Comparison of ENCODE assay signal across 8 mouse cellular contexts in the genomic region with DNA sequence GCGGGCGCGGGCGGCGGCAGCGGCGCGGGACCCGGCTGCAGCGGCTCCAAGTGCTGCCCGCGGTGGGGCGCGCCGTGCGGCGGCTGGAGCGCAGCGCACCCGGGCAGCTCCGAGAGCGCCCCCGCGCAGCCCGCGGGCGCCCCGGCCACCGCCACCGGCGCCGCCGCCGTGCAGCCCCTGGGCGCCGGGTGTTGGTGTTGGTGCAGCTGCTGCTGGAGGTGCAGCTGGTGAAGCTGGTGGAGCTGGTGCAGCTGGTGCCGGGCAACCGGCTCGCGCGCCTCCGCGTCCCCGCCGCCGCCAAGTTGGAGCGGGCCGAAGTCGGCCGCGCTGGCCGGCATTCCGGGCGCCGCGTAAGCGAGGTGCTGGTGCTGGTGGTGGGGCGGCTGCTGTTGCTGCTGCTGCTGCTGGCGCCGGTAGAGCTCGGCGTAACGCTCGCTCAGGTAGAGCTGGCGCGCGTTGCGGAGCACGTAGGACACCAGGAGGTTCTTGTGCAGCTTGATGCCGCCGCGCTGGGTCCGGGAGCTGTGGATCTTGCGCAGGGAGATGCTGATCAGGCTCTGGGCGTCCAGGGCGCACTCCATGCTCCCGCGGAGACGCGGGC. TPM values are rescaled to one million over a fixed set of nuclear protein-coding genes. Genes with fewer than 3 reads are reported as not detected.
DNase-seq lines count a peak whose midpoint lies in the region; ATAC-seq lines count a peak whose summit lies in the region.

No protein-coding gene starts in this region.

- peak overlapping the region; percentile 89 for H3K4me2 ChIP-seq in hindbrain, embryonic 12.5 days (replicated peaks)
- H3K4me2 ChIP-seq in liver, embryonic 11.5 days: peak overlapping the region; percentile 66
- peak overlapping the region; percentile 94 for H3K4me2 ChIP-seq in neural tube, embryonic 12.5 days (replicated peaks)

- WGBS in hindbrain, embryonic 12.5 days: under 1% methylated on average over 62 of the region's 80 CpGs
- WGBS in liver, embryonic 11.5 days: under 1% methylated on average over 70 of the region's 80 CpGs
- WGBS in neural tube, embryonic 12.5 days: under 1% methylated on average over 73 of the region's 80 CpGs

- H3K9ac ChIP-seq in hindbrain, embryonic 12.5 days: peak overlapping the region; percentile 99
- peak overlapping the region; percentile 79 for H3K9ac ChIP-seq in liver, embryonic 11.5 days (ENCODE audit: low read depth, low read length)
- peak overlapping the region; percentile 97 for H3K9ac ChIP-seq in neural tube, embryonic 12.5 days

- peak; percentile 70 for DNase-seq in embryo, embryonic 11 days
- DNase-seq in embryo, embryonic 10 days (ENCODE audit: low spot score): no peak
- DNase-seq in urinary bladder, adult 2 months (ENCODE audit: low spot score): peak; percentile 73
- no peak for DNase-seq in urinary bladder, postnatal 14 days (ENCODE audit: low spot score)
- DNase-seq in liver, embryonic 11.5 days (ENCODE audit: low spot score): no peak
- DNase-seq in cerebellum, adult 8-10 months: no peak

- ATAC-seq in hindbrain, embryonic 12.5 days (ENCODE audit: low FRiP score): peak; percentile 51
- ATAC-seq in liver, embryonic 11.5 days (replicated peaks; ENCODE audit: low FRiP score): peak; percentile 22; the same call in 1 of the 2 replicates
- ATAC-seq in neural tube, embryonic 12.5 days (ENCODE audit: low FRiP score, low read depth): peak; percentile 21

- no peaks in the 10 kb centered on the region for H3K36me3 ChIP-seq in hindbrain, embryonic 12.5 days
- H3K36me3 ChIP-seq in liver, embryonic 11.5 days (ENCODE audit: control insufficient read depth, insufficient read depth, low read length): no peaks in the 10 kb centered on the region
- no peaks in the 10 kb centered on the region for H3K36me3 ChIP-seq in neural tube, embryonic 12.5 days

- peaks cover 35% of the 10 kb centered on the region for H3K4me1 ChIP-seq in hindbrain, embryonic 12.5 days
- peaks cover 16% of the 10 kb centered on the region for H3K4me1 ChIP-seq in liver, embryonic 11.5 days (replicated peaks; ENCODE audit: control insufficient read depth, insufficient read depth, low read length)
- peaks cover 32% of the 10 kb centered on the region for H3K4me1 ChIP-seq in neural tube, embryonic 12.5 days

- no peaks in the 10 kb centered on the region for H3K9me3 ChIP-seq in hindbrain, embryonic 12.5 days (replicated peaks)
- no peaks in the 10 kb centered on the region for H3K9me3 ChIP-seq in liver, embryonic 11.5 days (ENCODE audit: control insufficient read depth, low read length)
- H3K9me3 ChIP-seq in neural tube, embryonic 12.5 days: no peaks in the 10 kb centered on the region

- H3K4me3 ChIP-seq in hindbrain, embryonic 12.5 days: peak overlapping the region; percentile 95
- H3K4me3 ChIP-seq in liver, embryonic 11.5 days (ENCODE audit: low read depth, low read length): peak overlapping the region; percentile 67
- peak overlapping the region; percentile 89 for H3K4me3 ChIP-seq in neural tube, embryonic 12.5 days

- H3K27ac ChIP-seq in hindbrain, embryonic 12.5 days: peak overlapping the region; percentile 95
- peak overlapping the region; percentile 76 for H3K27ac ChIP-seq in liver, embryonic 11.5 days (ENCODE audit: low read depth, low read length)
- peak overlapping the region; percentile 84 for H3K27ac ChIP-seq in neural tube, embryonic 12.5 days

- H3K27me3 ChIP-seq in hindbrain, embryonic 12.5 days: peaks cover 7% of the 10 kb centered on the region; the same call in 1 of the 2 replicates
- peaks cover 72% of the 10 kb centered on the region for H3K27me3 ChIP-seq in liver, embryonic 11.5 days (replicated peaks; ENCODE audit: control insufficient read depth, insufficient read depth, low read length)
- 0 out of 2 replicates have a peak, but pooled peaks cover 13% of the 10 kb centered on the region for H3K27me3 ChIP-seq in neural tube, embryonic 12.5 days (replicated peaks)

RNA-seq across cellular contexts. Expression of gene Ier5l, which starts 0.5 kb away (rescaled TPM):
- polyA plus RNA-seq in urinary bladder, adult 2 months (2012; rRNA removed): 10.7 and 11.0 TPM in 2 replicates
- polyA plus RNA-seq in hindbrain, embryonic 12.5 days (2016; fragmentation: Nextera tagmentation; extraction: Ambion mirVana): 4.7 and 4.8 TPM in 2 replicates
- 1.2 TPM in 2 replicates for polyA plus RNA-seq in liver, embryonic 11.5 days (2014; fragmentation: Nextera tagmentation; extraction: Ambion mirVana)
- 5.7 and 5.8 TPM in 2 replicates for polyA plus RNA-seq in neural tube, embryonic 12.5 days (2016; fragmentation: Nextera tagmentation; extraction: Ambion mirVana)

RNA-seq across cellular contexts. Expression of gene Ptpa, which starts 57.7 kb away (rescaled TPM):
- polyA plus RNA-seq in urinary bladder, adult 2 months (2012; rRNA removed): 90.0 and 93.9 TPM in 2 replicates
- polyA plus RNA-seq in hindbrain, embryonic 12.5 days (2016; fragmentation: Nextera tagmentation; extraction: Ambion mirVana): 133 and 134 TPM in 2 replicates
- 124 and 135 TPM in 2 replicates for polyA plus RNA-seq in liver, embryonic 11.5 days (2014; fragmentation: Nextera tagmentation; extraction: Ambion mirVana)
- 129 and 135 TPM in 2 replicates for polyA plus RNA-seq in neural tube, embryonic 12.5 days (2016; fragmentation: Nextera tagmentation; extraction: Ambion mirVana)

RNA-seq across cellular contexts. Expression of gene Crat, which starts 57.9 kb away (rescaled TPM):
- polyA plus RNA-seq in urinary bladder, adult 2 months (2012; rRNA removed): 27.3 and 38.1 TPM in 2 replicates
- polyA plus RNA-seq in hindbrain, embryonic 12.5 days (2016; fragmentation: Nextera tagmentation; extraction: Ambion mirVana): 23.9 and 26.8 TPM in 2 replicates
- 26.1 and 38.3 TPM in 2 replicates for polyA plus RNA-seq in liver, embryonic 11.5 days (2014; fragmentation: Nextera tagmentation; extraction: Ambion mirVana)
- 26.0 and 27.7 TPM in 2 replicates for polyA plus RNA-seq in neural tube, embryonic 12.5 days (2016; fragmentation: Nextera tagmentation; extraction: Ambion mirVana)

Comparison
In these comparisons a context has a peak if more than half of its experiments do, and no peak if none do; other contexts are left out.
1. DNase-seq: peak in embryo, embryonic 11 days (single experiment) and urinary bladder, adult 2 months (single experiment); none in embryo, embryonic 10 days (single experiment), urinary bladder, postnatal 14 days (single experiment), liver, embryonic 11.5 days (single experiment) and cerebellum, adult 8-10 months (single experiment).
2. Peak in every context shown above with its lines, with median percentiles within 50 percentile points of each other: ATAC-seq, H3K27ac ChIP-seq, H3K4me2 ChIP-seq, H3K4me3 ChIP-seq and H3K9ac ChIP-seq.